Mouse (Mus musculus) megakaryocyte, embryonic 14.5 days (primary cell): ENCODE results near the gene Chst15.

Source experiments
- FLI1 ChIP-seq: IDR thresholded peaks from 2 replicates; pipeline ENCODE4 v1.6.1; 2012; ENCODE audit warnings: low read length, inconsistent platforms, mixed read lengths
- GATA1 ChIP-seq: IDR thresholded peaks from 3 replicates; pipeline ENCODE4 v1.6.1; 2012; ENCODE audit warnings: mixed read lengths, low read length, inconsistent platforms, borderline replicate concordance

GRCm38 (mm10) chr7:132298412-132298990 is 18.5 kb downstream of the Chst15 start:
- no peak for TF ChIP-seq GATA1
- TF ChIP-seq FLI1: no peak
